26 mouse cellular contexts compared by ENCODE assay signal in the genomic region with DNA sequence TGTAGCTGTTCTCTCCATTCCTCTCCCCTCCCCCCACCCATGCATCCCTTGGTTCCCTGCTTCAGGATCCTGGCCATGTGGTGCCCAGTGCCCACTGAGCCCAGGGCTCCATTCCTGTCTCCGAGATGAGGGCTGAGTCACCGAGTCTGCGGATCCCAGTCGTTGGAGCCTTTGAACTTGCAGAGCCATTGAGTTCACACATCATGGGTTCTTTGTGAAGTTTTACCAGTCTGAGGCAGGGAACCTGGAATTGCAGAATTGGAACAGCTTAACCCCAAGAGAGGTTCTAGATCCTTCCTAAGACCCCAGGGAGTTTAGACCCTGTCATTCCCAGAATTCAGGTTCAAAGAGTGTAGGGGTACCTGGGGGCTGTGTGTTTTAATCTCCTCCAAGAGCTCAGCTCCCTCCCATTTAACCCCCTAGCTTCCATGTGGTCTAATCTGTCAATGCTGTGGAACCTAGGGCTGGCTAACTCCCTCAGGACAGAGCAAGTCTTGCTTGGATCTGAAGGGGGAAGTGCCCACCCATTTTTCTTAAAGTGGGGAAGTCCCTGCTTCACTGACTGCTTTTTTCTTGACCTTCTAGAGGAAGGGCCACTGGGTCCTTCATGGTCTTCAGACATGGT. TPM values are rescaled to one million over a fixed set of nuclear protein-coding genes. Genes with fewer than 3 reads are reported as not detected.
DNase-seq lines count a peak whose midpoint lies in the region; ATAC-seq and TF ChIP-seq lines count a peak whose summit lies in the region.
"Had no signal": no experiment of that assay in that cellular context is flagged by ENCODE, and none has a peak within 500 bp of the region (broad histone marks: within the 10 kb centered on the region; RNA-seq: fewer than 3 reads in every experiment).

No protein-coding gene starts in this region.

- dilution Hi-C loops in CH12.LX (cut with MboI; ENCODE audit: extremely low pct_ligation_motif_present, extremely low pct_unique_long_range_greater_than_20kb, low sequenced_read_pairs): no loop called here

- no peaks in the 10 kb centered on the region for H3K36me3 ChIP-seq in CH12.LX (replicated peaks in 1 of 2; ENCODE audit: control insufficient read depth in 1 of 2, insufficient read depth in 1 of 2, low read length in 1 of 2)
- no peaks in the 10 kb centered on the region for H3K36me3 ChIP-seq in limb, embryonic 10.5 days
- H3K36me3 ChIP-seq: hindbrain, embryonic 12.5 days; limb, embryonic 13.5 days; lung, embryonic 15.5 days; midbrain, embryonic 12.5 days had no signal

- H3K9ac ChIP-seq in CH12.LX (ENCODE audit: insufficient read depth, low read depth): no peak overlapping the region
- H3K9ac ChIP-seq: forebrain, embryonic 13.5 days; hindbrain, embryonic 12.5 days; limb, embryonic 13.5 days; lung, embryonic 15.5 days; midbrain, embryonic 12.5 days had no signal

- H3K27me3 ChIP-seq in CH12.LX (replicated peaks): no peaks in the 10 kb centered on the region
- H3K27me3 ChIP-seq in limb, embryonic 10.5 days (ENCODE audit: low read depth, poor library complexity, severe bottlenecking): peaks cover 33% of the 10 kb centered on the region

- H3K9me3 ChIP-seq in CH12.LX (replicated peaks; ENCODE audit: low read length): no peaks in the 10 kb centered on the region
- H3K9me3 ChIP-seq in limb, embryonic 10.5 days (replicated peaks): no peaks in the 10 kb centered on the region
- H3K9me3 ChIP-seq: forebrain, embryonic 13.5 days; hindbrain, embryonic 12.5 days; limb, embryonic 13.5 days; lung, embryonic 15.5 days; megakaryocyte, embryonic 14.5 days; midbrain, embryonic 12.5 days had no signal

- no peak for TF ChIP-seq RAD21 in CH12.LX (IDR thresholded peaks at IDR 0.05; ENCODE audit: low read depth, low read length)

- no peak for ATAC-seq in megakaryocyte progenitor cell, adult 5-6 weeks (replicated peaks; ENCODE audit: poor library complexity)
- ATAC-seq: CD4-positive, CD25-positive, alpha-beta regulatory T cell, adult 4 months; forebrain, embryonic 13.5 days; hindbrain, postnatal 0 days; intestine, embryonic 16.5 days had no signal

- TF ChIP-seq POLR2A in CH12.LX (IDR thresholded peaks at IDR 0.05; ENCODE audit: low read depth, low read length): no peak

- H3K4me2 ChIP-seq in CH12.LX (ENCODE audit: insufficient read depth, low read depth, poor library complexity, severe bottlenecking): no peak overlapping the region
- H3K4me2 ChIP-seq: forebrain, embryonic 13.5 days; hindbrain, embryonic 12.5 days; limb, embryonic 13.5 days; liver, embryonic 11.5 days; lung, embryonic 15.5 days; midbrain, embryonic 12.5 days had no signal

- no peaks in the 10 kb centered on the region for H3K79me2 ChIP-seq in CH12.LX (replicated peaks; ENCODE audit: control insufficient read depth, extremely low read depth, insufficient read depth, poor library complexity, severe bottlenecking)

- TF ChIP-seq CTCF in CH12.LX (conservative IDR thresholded peaks at IDR 0.05 in 1 of 2, IDR thresholded peaks at IDR 0.05 in 1 of 2; ENCODE audit: low read depth in 2 of 2, low read length in 2 of 2): no peak

- peak; percentile 35 for DNase-seq in CH12.LX (ENCODE audit: extremely low read depth)
- DNase-seq in brain, adult 2 months (ENCODE audit: low read depth, low spot score): peak; percentile 84
- DNase-seq in cerebellum, adult 9-11 months: peak; percentile 72
- DNase-seq in limb, embryonic 10.5 days (ENCODE audit: low spot score): no peak
- no peak for DNase-seq in heart, adult 8-10 months (ENCODE audit: low spot score)
- DNase-seq in frontal cortex, postnatal 36 days (ENCODE audit: low spot score in 2 of 2): no peak
- DNase-seq: adrenal gland, adult 2 months; adrenal gland, postnatal 36 days; gastrocnemius, postnatal 36 days; kidney, adult 8-10 months; kidney, postnatal 10 days; layer of hippocampus, adult 9-11 months; thymus, postnatal 4 days had no signal

- no peak overlapping the region for H3K27ac ChIP-seq in CH12.LX (ENCODE audit: insufficient read depth, low read depth)
- 0 out of 2 replicates have a peak overlapping the region, but pooled peaks have one; percentile 15 for H3K27ac ChIP-seq in limb, embryonic 10.5 days
- H3K27ac ChIP-seq: forebrain, embryonic 13.5 days; hindbrain, embryonic 12.5 days; hindbrain, postnatal 0 days; limb, embryonic 13.5 days; lung, embryonic 15.5 days; midbrain, embryonic 12.5 days had no signal

- H3K4me3 ChIP-seq in CH12.LX (replicated peaks in 1 of 3; ENCODE audit: low read depth in 2 of 3, low read length in 2 of 3, poor library complexity in 1 of 3): no peak overlapping the region
- H3K4me3 ChIP-seq in limb, embryonic 10.5 days: no peak overlapping the region
- H3K4me3 ChIP-seq: forebrain, embryonic 13.5 days; hindbrain, embryonic 12.5 days; limb, embryonic 13.5 days; lung, embryonic 15.5 days; megakaryocyte, embryonic 14.5 days; midbrain, embryonic 12.5 days had no signal

- H3K4me1 ChIP-seq in CH12.LX (ENCODE audit: control insufficient read depth in 1 of 2, insufficient read depth in 2 of 2): peaks cover 28 to 74% of the 10 kb centered on the region in 2 experiments
- peaks cover 41% of the 10 kb centered on the region for H3K4me1 ChIP-seq in limb, embryonic 10.5 days
- H3K4me1 ChIP-seq: lung, embryonic 15.5 days; midbrain, embryonic 12.5 days had no signal

- no peak for TF ChIP-seq EP300 in CH12.LX (IDR thresholded peaks at IDR 0.05; ENCODE audit: low read length)

- WGBS in limb, embryonic 10.5 days: 50% methylated on average over 4 of the region's 4 CpGs

- in situ Hi-C loops in CH12.LX (cut with MboI; ENCODE audit: low pct_ligation_motif_present, low pct_unique_long_range_greater_than_20kb, low sequenced_read_pairs): no loop called here

TF ChIP-seq in CH12.LX, 34 proteins besides CTCF, POLR2A, EP300 and RAD21:
- TF ChIP-seq KAT2A (IDR thresholded peaks at IDR 0.05; ENCODE audit: insufficient replicate concordance, low read length) (no peak), ELF1 (IDR thresholded peaks at IDR 0.05; ENCODE audit: low read depth, low read length) (peak; percentile 29; the same call in 1 of the 2 replicates)

RNA-seq across cellular contexts. Expression of gene Kcnj12, which starts 6.9 kb away (rescaled TPM):
- total RNA-seq in CH12.LX (2012; rRNA removed) (not detected in 2 replicates), CH12.LX (2014; rRNA removed) (not detected in 2 replicates)
- polyA plus RNA-seq in CH12.LX (2012; ENCODE audit: insufficient read length, low read depth): not detected in 2 replicates
- polyA plus RNA-seq in limb, embryonic 10.5 days (2016; fragmentation: Nextera tagmentation; extraction: Ambion mirVana): 0.11 and 0.25 TPM in 2 replicates
- total RNA-seq in heart, adult 8-10 months (2022): 10 to 100 TPM; 23.1 to 32.7 (median 25.0) TPM
- not detected in 2 replicates for total RNA-seq in megakaryocyte progenitor cell, adult 5-6 weeks (2015)
- not detected in 2 replicates for total RNA-seq in megakaryocyte progenitor cell, adult 5-6 weeks (2017)
- total RNA-seq: monocyte, adult 5-6 weeks had no signal
- polyA plus RNA-seq: activated CD4-positive, CD25-positive, alpha-beta regulatory T cell, adult 4 months; CD4-positive, CD25-positive, alpha-beta regulatory T cell, adult 4 months; liver, embryonic 11.5 days had no signal

Comparison
In these comparisons a context has a peak if more than half of its experiments do, and no peak if none do; other contexts are left out.
1. DNase-seq: peak in CH12.LX (single experiment), brain, adult 2 months (single experiment) and cerebellum, adult 9-11 months (single experiment); none in limb, embryonic 10.5 days (single experiment), heart, adult 8-10 months (single experiment) and frontal cortex, postnatal 36 days (0 of 2).
2. RNA of gene Kcnj12, which starts 6.9 kb away (total RNA-seq): 23.1 to 32.7 TPM in heart, adult 8-10 months; not detected in CH12.LX and not detected in megakaryocyte progenitor cell, adult 5-6 weeks; every median in the first group is over 10 times any median in the second.